Mouse (Mus musculus) stomach, postnatal 0 days (tissue): Measurements from ENCODE around the gene C87436. TPM values are rescaled to one million over a fixed set of nuclear protein-coding genes. Genes with fewer than 3 reads are reported as not detected.

Source experiments
- ATAC-seq: fragments of 200-750 bp; cut with Nextera tagmentation; 2 replicates; pipeline ENCODE4 v1.8.0; 2017; ENCODE audit not compliant: low FRiP score, low TSS enrichment
- DNase-seq: peaks from one replicate; pipeline ENCODE4 v3.0.0-alpha.2; 2016; ENCODE audit warnings: low spot score
- H3K27ac ChIP-seq: fragments of 300-500 bp; sonication (generic); replicated peaks from 2 replicates; pipeline ENCODE4 v1.5.1; 2014; ENCODE audit warnings: mild to moderate bottlenecking, control low read depth
- H3K27me3 ChIP-seq: fragments of 300-500 bp; sonication (generic); 2 replicates; pipeline ENCODE4 v1.6.1; 2014; ENCODE audit warnings: low read length; ENCODE audit not compliant: control insufficient read depth, insufficient read depth
- H3K36me3 ChIP-seq: fragments of 300-500 bp; sonication (generic); 2 replicates; pipeline ENCODE4 v1.6.1; 2014; ENCODE audit warnings: low read length, mixed read lengths; ENCODE audit not compliant: control insufficient read depth, insufficient read depth
- H3K4me1 ChIP-seq: fragments of 300-500 bp; sonication (generic); replicated peaks from 2 replicates; pipeline ENCODE4 v1.6.1; 2014; ENCODE audit warnings: antibody characterized with exemption; ENCODE audit not compliant: control insufficient read depth, insufficient read depth
- H3K4me2 ChIP-seq: fragments of 300-500 bp; sonication (generic); replicated peaks from 2 replicates; pipeline ENCODE4 v1.6.1; 2014; ENCODE audit warnings: low read depth, mild to moderate bottlenecking, control low read depth, moderate library complexity
- H3K4me3 ChIP-seq: fragments of 300-500 bp; sonication (generic); 2 replicates; pipeline ENCODE4 v1.5.1; 2014; ENCODE audit warnings: low read depth, low read length, control low read depth
- H3K9ac ChIP-seq: fragments of 300-500 bp; sonication (generic); 2 replicates; pipeline ENCODE4 v1.6.1; 2014; ENCODE audit warnings: mild to moderate bottlenecking, low read length, control low read depth, mixed read lengths
- H3K9me3 ChIP-seq: fragments of 300-500 bp; sonication (generic); 2 replicates; pipeline ENCODE4 v1.6.1; 2016; ENCODE audit warnings: low read length; ENCODE audit not compliant: control insufficient read depth
- CTCF ChIP-seq: IDR thresholded peaks from 2 replicates; pipeline ENCODE4 v1.5.1; 2016; ENCODE audit warnings: antibody characterized with exemption, low read depth, mild to moderate bottlenecking, moderate library complexity
- EP300 ChIP-seq: optimal IDR thresholded peaks from 2 replicates; pipeline ENCODE3; 2016; ENCODE audit warnings: antibody characterized with exemption
- WGBS: fragments of 180-500 bp; shearing (Covaris S2); extraction: QIAGEN DNeasy Blood & Tissue Kit; methylation state at CpG from one replicate; pipeline ENCODE4 v1.1.7; 2014; 5-methylcytosine and 5-hydroxymethylcytosine counted together
- polyA plus RNA-seq: library from polyadenylated mRNA; unstranded; fragments of >200 nt; fragmentation: Nextera tagmentation; extraction: Ambion mirVana; gene quantifications from 2 replicates; pipeline ENCODE4 v1.2.1, GENCODE M21; 2015

Gene C87436
- polyA plus RNA-seq: 15.0 and 16.4 TPM in 2 replicates

DNA sequence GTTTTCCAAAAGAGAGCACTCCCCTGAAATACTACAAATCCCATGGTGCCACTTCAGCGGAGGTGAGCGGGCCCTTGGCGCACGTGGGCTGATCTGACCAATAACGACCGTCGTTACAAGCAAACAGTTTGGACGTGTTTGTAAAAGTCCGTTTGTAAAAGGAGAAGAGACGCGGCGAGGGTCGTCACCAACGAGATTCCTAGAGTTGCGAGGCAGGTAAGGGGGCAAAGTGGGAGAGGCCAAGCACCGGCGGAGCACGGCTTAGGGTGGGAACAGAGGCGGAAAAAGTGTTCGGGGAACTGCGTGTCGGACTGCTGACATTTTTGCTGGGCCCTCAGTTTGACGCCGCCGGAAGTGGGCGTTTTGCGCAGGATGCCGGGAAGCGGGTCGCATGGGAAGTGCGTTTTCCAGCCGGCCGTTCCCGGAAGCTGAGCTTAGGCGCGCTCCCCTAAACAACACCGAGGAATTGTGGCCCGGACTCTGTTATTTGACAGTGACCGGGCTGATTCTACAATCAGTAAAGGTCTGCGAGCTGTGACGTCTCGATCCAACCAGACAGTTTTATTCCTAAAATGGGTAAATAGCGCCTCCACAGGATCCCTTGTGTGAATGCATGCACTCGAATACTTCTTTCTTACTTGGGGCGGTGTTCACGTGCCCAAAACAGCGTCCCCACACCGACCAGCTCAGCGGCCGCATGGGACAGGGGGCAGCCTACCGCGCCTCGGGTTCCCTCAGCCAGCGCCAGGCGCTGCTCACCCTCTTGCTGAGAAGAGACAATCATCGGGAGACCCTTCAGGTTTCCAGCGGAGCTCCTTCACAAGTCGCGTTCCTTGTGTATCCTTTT is at the start of gene C87436:
C87436 (plus strand) TSS at position 103 of the 847 bp plus-strand sequence.
- Histone ChIP-seq H3K4me1 (no peaks in the 10 kb centered on the region), H3K27me3 (no peaks in the 10 kb centered on the region), H3K4me3 (peak within 1 kb of the TSS; percentile 72), H3K27ac (peak within 1 kb of the TSS; percentile 97), H3K36me3 (peaks cover 5% of the 10 kb centered on the region), H3K9me3 (no peaks in the 10 kb centered on the region), H3K9ac (peak within 1 kb of the TSS; percentile 88), H3K4me2 (peak within 1 kb of the TSS; percentile 85)
- TF ChIP-seq EP300 (no peak), CTCF (peak; percentile 69)
- ATAC-seq (peak; percentile 93), DNase-seq (peak; percentile 96)
- WGBS: under 1% methylated on average over 59 of the region's 59 CpGs

DNA sequence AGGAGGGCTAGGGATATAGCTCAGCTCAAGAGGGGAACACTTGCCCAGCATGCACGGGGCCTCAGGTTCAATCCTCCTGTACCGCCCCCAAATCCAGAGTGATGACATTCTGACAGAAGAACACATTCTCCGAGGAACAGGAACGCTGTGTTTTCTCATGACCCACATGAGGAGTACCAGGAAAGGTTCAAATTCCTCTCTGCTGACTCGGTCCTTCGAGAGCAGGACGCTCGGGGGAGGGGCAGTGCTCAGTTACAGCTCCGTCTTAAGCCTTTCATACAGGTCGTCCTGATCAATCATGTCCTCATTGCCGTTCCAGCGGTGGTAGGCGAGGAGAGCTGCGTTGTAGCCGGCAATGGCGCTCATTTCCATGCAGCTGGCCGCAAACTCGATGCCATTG is 49.7 kb upstream of the C87436 start:
- no peak overlapping the region for H3K4me3 ChIP-seq
- WGBS: 72% methylated on average over 18 of the region's 18 CpGs
- no peak for DNase-seq
- no peak overlapping the region for H3K4me2 ChIP-seq
- no peaks in the 10 kb centered on the region for H3K27me3 ChIP-seq
- TF ChIP-seq EP300: no peak
- no peak for TF ChIP-seq CTCF
- no peak overlapping the region; the same call in 1 of the 2 replicates for H3K27ac ChIP-seq
- no peak overlapping the region for H3K9ac ChIP-seq
- H3K36me3 ChIP-seq: peaks cover 30% of the 10 kb centered on the region
- no peaks in the 10 kb centered on the region for H3K9me3 ChIP-seq
- ATAC-seq: no peak
- no peaks in the 10 kb centered on the region for H3K4me1 ChIP-seq

DNA sequence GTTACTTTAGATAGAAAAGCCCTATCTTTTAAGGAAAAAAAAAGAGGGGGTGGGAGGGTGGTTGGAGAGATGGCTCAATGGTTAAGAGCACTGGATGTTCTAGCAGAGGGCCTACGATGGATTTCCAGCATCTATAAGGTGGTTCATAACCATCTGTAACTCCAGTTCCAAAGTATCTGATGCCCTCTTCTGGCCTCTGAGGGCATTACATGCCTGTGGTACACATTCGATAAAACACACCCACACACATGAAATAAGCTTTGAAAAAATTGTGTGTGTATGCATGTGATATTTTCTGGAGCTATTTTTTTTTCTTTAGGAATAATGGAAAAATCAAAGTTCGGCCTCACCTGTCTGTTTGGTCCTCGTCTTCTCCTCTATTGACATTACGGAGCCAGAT is 46.8 kb upstream of the C87436 start:
- ATAC-seq: no peak
- DNase-seq: no peak
- TF ChIP-seq CTCF: peak; percentile 62
- no peak for TF ChIP-seq EP300
- H3K9ac ChIP-seq: no peak overlapping the region
- H3K27ac ChIP-seq: no peak overlapping the region
- no peaks in the 10 kb centered on the region for H3K9me3 ChIP-seq
- peaks cover 30% of the 10 kb centered on the region for H3K36me3 ChIP-seq
- no peak overlapping the region for H3K4me2 ChIP-seq
- 97% methylated on average over 5 of the region's 5 CpGs for WGBS
- H3K27me3 ChIP-seq: no peaks in the 10 kb centered on the region
- no peaks in the 10 kb centered on the region for H3K4me1 ChIP-seq
- H3K4me3 ChIP-seq: no peak overlapping the region

DNA sequence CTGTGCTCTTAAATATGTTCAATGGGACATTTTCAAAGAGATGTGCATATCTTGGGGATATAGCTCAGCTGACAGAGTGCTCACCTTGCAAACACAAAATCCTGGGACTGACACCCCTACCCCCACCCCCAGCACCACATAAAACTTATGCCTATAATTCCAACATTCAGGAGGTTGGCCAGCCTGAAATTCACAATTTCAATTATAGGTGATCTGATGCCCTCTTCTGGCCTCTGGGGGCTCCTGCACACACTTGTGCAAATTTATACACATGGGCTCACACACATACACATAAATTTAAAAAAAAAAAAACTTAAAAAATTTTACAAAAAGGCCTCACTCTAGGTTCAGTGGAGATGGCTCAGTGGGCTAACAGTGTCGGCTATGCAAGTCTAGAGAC is 45.0 kb upstream of the C87436 start:
- Histone ChIP-seq H3K9ac (no peak overlapping the region), H3K4me2 (no peak overlapping the region), H3K27me3 (no peaks in the 10 kb centered on the region), H3K9me3 (no peaks in the 10 kb centered on the region), H3K27ac (no peak overlapping the region), H3K4me3 (no peak overlapping the region), H3K4me1 (no peaks in the 10 kb centered on the region), H3K36me3 (peaks cover 25% of the 10 kb centered on the region)
- TF ChIP-seq EP300 (no peak), CTCF (peak; percentile 35)
- ATAC-seq: no peak
- DNase-seq: no peak
- WGBS: 100% methylated on average over 1 of the region's 1 CpGs

DNA sequence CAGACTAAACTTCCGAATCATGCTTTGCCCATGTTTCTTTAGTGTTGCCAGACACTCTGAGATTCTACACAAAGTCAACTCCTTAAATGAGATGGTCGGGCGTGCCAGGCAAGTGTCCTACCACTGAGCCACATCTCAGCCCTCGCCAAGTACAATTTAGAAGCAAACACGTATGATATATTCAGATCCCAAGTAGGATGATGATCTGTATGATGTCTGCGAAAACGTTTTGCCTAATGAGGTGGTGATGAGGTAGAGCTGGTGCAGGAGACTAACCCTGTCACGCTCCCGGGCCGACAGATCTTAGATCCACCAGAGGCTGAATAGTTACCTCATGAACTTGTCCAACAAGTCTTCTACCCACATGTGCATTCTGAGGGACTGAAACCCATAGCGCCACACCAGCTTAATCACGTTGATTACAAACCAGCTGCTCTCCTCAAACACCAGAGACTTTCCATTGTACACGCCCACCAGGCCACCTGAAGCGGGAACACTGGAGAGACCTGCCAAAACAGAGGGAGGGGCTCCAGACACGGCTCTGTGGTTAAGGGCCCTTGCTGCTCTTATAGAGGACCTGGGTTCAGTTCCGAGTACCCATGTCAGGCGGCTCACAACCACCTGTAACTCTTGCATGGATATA is 44.0 kb upstream of the C87436 start:
- Histone ChIP-seq H3K4me2 (peak overlapping the region; percentile 65; the same call in 1 of the 2 replicates), H3K9ac (no peak overlapping the region), H3K27ac (no peak overlapping the region), H3K36me3 (peaks cover 17% of the 10 kb centered on the region; the same call in 1 of the 2 replicates), H3K9me3 (no peaks in the 10 kb centered on the region), H3K4me3 (no peak overlapping the region), H3K4me1 (no peaks in the 10 kb centered on the region), H3K27me3 (no peaks in the 10 kb centered on the region)
- WGBS: 69% methylated on average over 17 of the region's 17 CpGs
- ATAC-seq (no peak; the same call in 1 of the 2 replicates), DNase-seq (peak; percentile 50)
- TF ChIP-seq EP300 (no peak), CTCF (no peak)

DNA sequence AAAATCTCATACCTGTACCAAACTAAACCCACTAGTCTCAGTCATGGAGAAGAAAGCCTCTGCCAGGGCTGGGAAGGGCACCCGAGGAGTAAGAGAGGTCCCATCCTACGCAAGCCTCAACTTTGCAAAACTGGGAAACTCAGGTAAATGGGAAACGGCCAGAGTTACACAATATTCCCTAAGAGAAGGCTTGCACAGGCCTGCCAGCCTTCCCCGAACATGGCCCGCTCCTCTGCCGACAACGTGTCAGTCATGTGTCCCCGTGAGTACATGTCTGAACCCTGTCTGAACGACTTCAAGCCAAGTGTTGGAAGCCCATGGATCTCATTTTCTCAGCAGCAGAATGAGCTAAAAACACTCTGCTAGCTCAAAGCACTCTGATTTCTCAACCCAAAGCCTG is 43.2 kb upstream of the C87436 start:
- WGBS: 72% methylated on average over 9 of the region's 9 CpGs
- H3K4me2 ChIP-seq: peak overlapping the region; percentile 65
- DNase-seq (no peak), ATAC-seq (no peak)
- no peak for TF ChIP-seq CTCF
- H3K36me3 ChIP-seq: peaks cover 13% of the 10 kb centered on the region; the same call in 1 of the 2 replicates
- no peak overlapping the region for H3K9ac ChIP-seq
- H3K9me3 ChIP-seq: no peaks in the 10 kb centered on the region
- peak overlapping the region; percentile 45; the same call in 1 of the 2 replicates for H3K27ac ChIP-seq
- no peaks in the 10 kb centered on the region for H3K4me1 ChIP-seq
- no peak overlapping the region for H3K4me3 ChIP-seq
- H3K27me3 ChIP-seq: no peaks in the 10 kb centered on the region
